Mouse (Mus musculus) gastrocnemius, adult 2 months (tissue): ENCODE data around the gene Ak9. TPM values are rescaled to one million over a fixed set of nuclear protein-coding genes. Genes with fewer than 3 reads are reported as not detected.

Experiments
- DNase-seq: peaks from one replicate; pipeline ENCODE4 v3.0.0; 2022
- H3K27ac ChIP-seq: fragments of 200-600 bp; 2 replicates; pipeline ENCODE4 v1.8.1; 2022; ENCODE audit warnings: mild to moderate bottlenecking
- H3K4me3 ChIP-seq: fragments of 200-600 bp; 2 replicates; pipeline ENCODE4 v1.8.1; 2022; ENCODE audit warnings: mild to moderate bottlenecking, moderate library complexity
- CTCF ChIP-seq: fragments of 200-600 bp; IDR thresholded peaks from 2 replicates; pipeline ENCODE4 v1.8.1; 2022; ENCODE audit warnings: antibody characterized with exemption, mild to moderate bottlenecking, moderate library complexity
- intact Hi-C: fragments of 180-260 bp; cut with DNase I; formaldehyde crosslinking; loops from one replicate; pipeline ENCODE4 v1.15.1; 2025
- long read RNA-seq, 2 experiments: library from polyadenylated mRNA; stranded (forward); transcript quantifications; one replicate each; pipeline ENCODE4 v2.0.0; 2021
- total RNA-seq, 2 experiments: library from RNA; stranded (reverse); gene quantifications; 2 replicates each; pipeline ENCODE4 v1.2.3; 2021

Ak9 gene
- total RNA-seq: not detected
- long read RNA-seq, experiment 1: 0 reads
- long read RNA-seq, experiment 2: 0 reads

DNA sequence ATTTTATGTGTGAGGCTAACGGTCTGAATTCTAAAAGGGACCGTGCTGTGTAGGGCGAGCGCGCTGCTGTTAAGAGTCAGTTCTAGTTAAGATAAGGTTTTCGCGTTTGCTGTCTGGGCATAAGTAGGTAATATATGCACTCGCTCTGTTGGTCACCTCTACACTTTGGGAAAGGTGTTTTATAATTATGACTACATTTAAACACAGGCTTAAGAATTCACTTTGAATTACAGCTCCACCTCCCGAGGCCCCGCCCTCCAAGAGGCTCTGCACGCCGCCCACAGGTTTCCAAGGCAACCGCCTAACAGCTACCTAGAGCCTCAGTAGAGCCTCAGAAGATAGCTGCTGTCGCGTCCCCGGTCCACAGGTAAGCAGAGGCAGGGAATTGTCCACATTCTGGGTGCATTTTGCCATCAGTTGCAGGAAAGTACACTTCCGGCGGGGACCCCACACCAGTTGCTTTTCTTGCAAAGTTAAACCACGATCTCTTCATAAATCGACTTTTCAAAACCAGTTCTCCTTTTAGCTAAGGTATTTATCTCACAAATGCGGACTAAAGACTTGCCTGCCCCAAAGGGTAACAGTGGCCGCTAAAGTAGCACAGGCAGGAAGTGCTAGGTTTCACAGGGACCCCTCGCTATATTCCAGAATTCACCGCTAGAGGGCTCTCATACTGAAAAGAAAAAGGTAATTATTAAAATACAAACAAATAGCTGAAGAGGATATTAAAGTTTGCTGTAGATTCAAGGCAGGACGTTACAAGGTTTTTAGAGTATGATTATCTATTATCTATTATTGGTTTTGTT, at the start of gene Ak9:
Ak9 (plus strand) TSS at position 342 of the 806 bp plus-strand sequence.
- H3K4me3 ChIP-seq: peak within 1 kb of the TSS; percentile 98
- DNase-seq: peak; percentile 90
- H3K27ac ChIP-seq: peak within 1 kb of the TSS; percentile 90
- TF ChIP-seq CTCF: peak; percentile 76
- intact Hi-C loops: loop anchor here (10.0 kb wide), 3 partner anchors 201 to 419 kb away; partner anchors contain the start of genes Cdc40 and Wasf1

DNA sequence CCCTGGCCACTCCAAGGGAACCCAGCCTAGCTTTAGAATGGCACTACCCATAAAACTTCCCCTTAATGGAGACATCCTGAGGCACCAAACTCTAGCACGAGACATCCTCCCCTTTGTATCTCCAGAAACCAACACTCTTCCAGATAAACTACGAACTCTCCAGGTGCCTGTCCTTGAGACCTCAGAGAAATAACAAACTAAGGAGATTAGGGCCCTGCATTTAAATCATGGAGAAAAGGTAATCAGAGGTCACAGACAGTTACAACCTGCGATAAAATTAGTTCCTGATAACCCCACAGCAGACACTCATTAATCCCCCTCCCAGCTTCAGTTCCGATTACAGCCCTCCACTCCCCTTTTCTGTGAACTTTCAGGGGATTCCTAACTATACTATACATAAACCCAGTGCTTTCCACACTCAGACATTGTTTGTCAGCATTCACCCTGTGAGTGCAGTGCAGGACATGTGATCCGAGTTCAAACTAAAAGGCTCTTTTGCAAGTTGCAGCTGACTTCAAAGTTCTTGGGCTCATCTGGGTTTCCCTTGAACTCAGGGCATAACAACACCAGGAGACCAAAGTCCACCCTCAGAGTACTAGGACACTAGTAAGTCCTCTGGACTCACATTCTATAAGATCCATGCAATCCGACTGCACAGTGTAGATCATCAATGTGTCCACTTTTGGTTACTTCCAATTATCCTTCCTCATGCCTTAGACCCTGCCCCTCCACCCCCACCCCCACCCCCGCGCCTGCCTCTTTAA, 43.4 kb upstream of the Ak9 start:
- H3K4me3 ChIP-seq: no peak overlapping the region
- H3K27ac ChIP-seq: no peak overlapping the region
- no peak for DNase-seq
- no peak for TF ChIP-seq CTCF
- intact Hi-C loops: no loop called here

DNA sequence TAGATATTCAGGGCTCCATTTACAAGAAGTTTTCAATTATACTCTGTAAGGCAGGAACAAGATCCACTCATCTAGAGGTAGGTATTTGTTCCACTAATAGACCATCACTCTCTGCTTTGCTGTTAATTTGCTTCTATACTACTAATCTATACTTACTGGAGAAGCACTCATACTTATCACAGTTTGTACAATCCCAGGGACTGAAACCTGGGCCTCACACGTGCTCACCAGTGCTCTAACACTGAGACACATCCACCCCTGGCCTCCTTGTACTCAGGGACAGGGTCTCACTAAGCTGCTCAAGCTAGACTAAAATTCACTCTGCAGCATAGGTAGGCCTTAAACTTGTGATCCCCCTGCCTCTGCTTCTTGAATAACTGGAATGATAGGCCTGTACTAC, 42.6 kb upstream of the Ak9 start:
- intact Hi-C loops: no loop called here
- DNase-seq: no peak
- H3K4me3 ChIP-seq: no peak overlapping the region
- no peak for TF ChIP-seq CTCF
- H3K27ac ChIP-seq: no peak overlapping the region

DNA sequence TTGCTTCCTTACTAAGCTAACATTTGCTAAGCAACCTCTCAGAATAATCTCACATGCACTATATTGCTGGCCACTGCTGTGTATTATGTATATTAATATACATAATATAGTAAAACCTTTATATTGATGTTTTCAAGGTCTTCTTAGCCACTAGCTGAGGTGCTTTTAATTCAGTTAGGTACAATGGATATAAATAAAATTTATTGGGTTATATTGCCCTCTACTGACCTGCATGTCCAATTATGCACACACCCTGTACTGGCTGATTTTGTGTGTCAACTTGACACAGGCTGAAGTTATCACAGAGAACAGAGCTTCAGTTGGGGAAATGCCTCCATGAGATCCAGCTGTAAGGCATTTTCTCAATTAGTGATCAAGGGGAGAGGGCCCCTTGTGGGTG, 41.9 kb upstream of the Ak9 start:
- intact Hi-C loops: no loop called here
- DNase-seq: no peak
- no peak overlapping the region for H3K27ac ChIP-seq
- H3K4me3 ChIP-seq: no peak overlapping the region
- peak; percentile 11; the same call in 1 of the 2 replicates for TF ChIP-seq CTCF

DNA sequence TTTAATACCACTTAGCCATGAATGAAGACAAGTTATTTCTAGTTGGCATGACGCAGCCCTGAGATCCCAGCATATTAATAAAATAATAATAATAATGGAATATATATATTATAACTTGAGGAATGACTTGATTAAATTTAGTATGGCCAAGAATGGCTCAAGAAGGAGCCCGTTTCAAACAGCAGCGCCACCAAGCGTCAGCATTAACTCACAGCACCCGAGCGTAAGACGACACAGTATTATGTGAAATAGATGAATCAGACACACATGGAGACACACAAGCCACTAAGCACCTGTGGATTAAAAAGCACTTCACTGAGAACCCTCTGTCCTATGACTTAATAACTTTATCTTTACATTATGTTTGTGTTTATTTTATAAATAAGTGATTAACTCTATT, 31.9 kb upstream of the Ak9 start:
- DNase-seq: no peak

DNA sequence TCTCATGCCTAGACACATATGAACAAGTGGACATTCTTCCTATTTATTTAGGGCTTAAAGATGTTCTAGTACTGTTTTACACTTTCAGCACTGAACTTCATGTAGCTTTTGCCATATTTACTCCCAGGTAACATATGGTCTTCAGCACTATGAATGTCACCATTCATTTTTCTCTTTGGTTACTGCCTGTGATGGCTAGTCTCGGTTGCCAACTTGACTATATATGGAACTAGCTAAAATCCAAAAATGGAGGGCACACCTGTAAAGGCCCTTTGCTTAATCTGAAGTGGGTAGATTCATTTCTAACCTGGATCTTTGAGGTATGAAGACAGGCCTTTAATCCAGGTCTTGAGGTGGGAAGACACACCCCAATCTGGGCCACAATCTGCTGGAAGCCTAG, 28.9 kb upstream of the Ak9 start:
- no peak overlapping the region for H3K4me3 ChIP-seq
- no peak overlapping the region for H3K27ac ChIP-seq
- no peak for DNase-seq
- no peak for TF ChIP-seq CTCF
- intact Hi-C loops: no loop called here

More for the DNA sequence above, 31.9 kb upstream of the Ak9 start:
- no peak overlapping the region for H3K27ac ChIP-seq
- intact Hi-C loops: loop anchor here (2.0 kb wide), 1 partner anchor 267 kb away; no protein-coding TSS in a partner anchor
- TF ChIP-seq CTCF: peak; percentile 55
- no peak overlapping the region for H3K4me3 ChIP-seq

DNA sequence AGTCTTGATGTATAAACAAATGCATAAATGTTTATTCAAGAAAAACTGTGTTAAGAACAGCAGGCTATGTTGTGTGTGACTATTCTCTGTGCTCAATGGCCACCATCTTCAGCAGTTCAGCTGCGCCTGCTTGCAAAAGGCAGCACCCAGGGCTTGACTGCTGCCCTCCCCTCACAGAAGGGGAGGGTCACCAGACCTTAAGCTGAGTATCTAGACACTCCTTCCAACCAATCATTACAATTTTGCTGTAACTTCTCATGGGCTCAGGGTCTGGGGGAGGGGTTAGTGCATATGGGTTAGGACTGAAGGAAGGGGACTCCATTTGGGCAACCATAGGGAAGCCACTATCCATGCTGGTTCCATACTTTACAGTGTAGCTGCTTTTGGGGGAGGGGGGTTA, 25.0 kb upstream of the Ak9 start:
- no peak overlapping the region for H3K4me3 ChIP-seq
- intact Hi-C loops: no loop called here
- no peak for TF ChIP-seq CTCF
- DNase-seq: no peak
- no peak overlapping the region for H3K27ac ChIP-seq

DNA sequence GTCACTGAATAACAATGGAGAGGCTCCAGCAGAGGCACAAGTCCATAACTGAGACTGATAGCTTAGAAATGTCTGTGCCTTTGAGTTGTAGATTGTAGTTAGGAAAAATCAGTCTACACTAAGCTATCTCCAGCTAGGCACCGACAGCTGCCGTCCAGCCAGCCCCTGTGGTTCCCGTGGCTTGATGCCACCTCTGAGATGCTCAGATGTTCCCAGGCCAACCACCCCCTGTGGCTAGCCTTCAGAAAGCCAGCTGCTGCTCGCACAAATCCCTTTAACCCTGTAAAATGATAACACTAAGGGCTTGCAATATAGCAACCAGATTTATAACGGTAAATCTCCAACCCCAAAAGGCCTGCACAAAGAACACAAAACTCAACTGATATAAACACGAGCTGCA, 23.6 kb upstream of the Ak9 start:
- DNase-seq: no peak
- TF ChIP-seq CTCF: no peak
- Histone ChIP-seq H3K4me3 (no peak overlapping the region), H3K27ac (no peak overlapping the region)
- intact Hi-C loops: no loop called here

DNA sequence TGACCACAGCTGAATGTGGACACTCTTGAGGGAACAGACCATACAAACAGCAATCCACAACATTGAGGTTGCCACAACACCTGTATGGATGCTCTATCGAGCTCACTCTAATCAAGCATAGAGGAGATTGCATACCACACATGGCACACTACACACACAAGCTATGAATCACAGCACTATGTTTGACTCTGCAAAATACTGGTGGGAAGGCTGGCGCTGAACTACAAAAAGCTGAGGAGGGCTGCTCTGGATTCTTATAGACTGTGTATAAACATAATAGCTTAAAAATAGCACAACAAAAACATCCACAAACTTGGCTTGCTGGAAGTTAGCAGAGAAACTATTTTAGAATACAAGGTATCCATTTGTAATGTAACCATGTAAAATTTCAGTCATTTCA, 23.0 kb upstream of the Ak9 start:
- no peak for DNase-seq
- no peak overlapping the region for H3K27ac ChIP-seq
- intact Hi-C loops: no loop called here
- H3K4me3 ChIP-seq: no peak overlapping the region
- no peak for TF ChIP-seq CTCF

DNA sequence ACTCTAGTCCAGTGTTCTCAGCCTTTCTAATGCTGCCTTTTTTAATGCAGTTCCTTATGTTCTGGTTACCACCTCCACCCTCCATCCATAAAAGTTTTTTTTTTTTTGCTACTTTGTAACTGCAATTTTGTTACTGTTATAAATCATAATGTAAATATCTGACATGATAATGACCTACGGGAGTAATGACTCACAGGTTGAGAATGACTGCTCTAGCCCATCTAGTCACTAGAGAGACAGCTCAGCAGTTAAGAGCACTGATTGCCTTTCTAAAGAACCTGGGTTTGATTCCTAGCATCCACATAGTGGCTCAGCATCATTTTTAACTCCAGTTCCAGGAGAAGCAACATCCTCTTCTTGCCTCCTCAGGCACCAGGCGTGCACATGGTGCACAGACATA, 21.7 kb upstream of the Ak9 start:
- DNase-seq: no peak
- Histone ChIP-seq H3K27ac (no peak overlapping the region), H3K4me3 (no peak overlapping the region)
- no peak for TF ChIP-seq CTCF
- intact Hi-C loops: no loop called here

DNA sequence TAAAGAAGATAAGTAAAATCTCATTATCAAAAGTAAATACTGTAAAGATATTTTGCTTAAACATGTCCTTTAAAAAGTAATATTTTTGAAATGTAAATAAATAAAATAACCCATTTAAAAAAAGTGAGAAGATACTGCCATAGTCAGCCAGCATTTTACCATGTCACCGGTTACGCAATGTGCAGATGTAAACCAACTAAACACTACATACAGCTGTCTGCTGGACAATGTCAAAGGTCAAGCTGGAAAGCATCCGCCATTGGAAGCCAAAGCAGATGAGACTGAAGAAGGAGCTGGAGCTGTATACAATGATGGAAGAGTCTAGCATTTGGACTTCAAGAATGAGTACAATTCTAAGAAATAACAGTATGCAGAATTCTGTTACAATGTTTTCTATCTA, 16.2 kb upstream of the Ak9 start:
- Histone ChIP-seq H3K4me3 (no peak overlapping the region), H3K27ac (no peak overlapping the region)
- TF ChIP-seq CTCF: no peak
- intact Hi-C loops: no loop called here
- no peak for DNase-seq

DNA sequence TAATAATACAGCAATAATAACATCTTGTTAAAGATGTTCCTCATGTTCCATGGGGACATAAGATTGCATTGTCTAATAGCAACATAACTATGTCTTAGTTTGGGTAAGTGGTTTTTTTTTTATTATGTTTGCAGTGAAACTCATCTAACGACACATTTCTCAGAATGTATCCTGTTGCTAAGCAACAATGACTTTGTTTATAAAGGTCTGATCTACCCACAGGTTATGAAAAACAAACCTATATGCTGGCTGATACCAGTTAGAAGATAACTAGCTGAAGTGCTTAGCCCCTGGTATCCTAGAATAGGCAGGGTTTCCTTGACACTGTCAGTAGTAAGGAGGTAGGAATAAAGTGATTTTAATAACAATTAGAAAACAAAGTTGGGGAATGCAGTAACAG, 15.7 kb upstream of the Ak9 start:
- TF ChIP-seq CTCF: no peak
- Histone ChIP-seq H3K27ac (no peak overlapping the region), H3K4me3 (no peak overlapping the region)
- intact Hi-C loops: no loop called here
- DNase-seq: no peak

DNA sequence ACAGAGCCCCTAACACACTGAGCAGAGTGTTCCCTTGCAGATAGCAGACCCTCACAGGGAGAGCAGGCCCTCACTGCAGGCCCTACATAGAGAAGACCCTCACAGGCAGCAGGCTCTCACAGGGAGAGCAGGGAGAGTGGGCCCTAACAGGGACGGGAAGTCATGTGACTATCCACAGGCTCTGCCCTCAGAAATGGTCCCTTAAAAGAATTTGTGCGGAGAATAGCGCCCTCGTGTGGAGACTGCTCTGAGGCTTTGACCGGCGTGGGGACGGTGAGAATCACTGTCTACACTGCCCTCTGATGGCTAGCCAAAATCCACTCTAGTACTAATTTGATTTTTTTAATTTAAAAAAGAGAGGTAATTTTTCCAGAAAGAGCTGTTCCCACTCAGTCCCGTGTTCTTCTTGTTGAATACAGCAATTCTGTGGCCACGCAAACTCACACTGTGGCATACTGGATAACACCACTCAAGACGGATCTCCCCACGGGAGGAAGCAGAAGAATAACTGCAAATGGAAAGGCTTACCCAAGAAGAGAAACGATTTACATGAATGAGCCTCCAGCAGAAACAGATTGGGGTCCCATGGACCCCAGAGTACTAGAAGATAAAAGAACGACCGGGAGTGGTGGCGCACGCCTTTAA, 14.9 kb upstream of the Ak9 start:
- peak overlapping the region; percentile 28; the same call in 1 of the 2 replicates for H3K27ac ChIP-seq

More for the DNA sequence above, 14.9 kb upstream of the Ak9 start:
- peak overlapping the region; percentile 48 for H3K4me3 ChIP-seq
- peak; percentile 84 for TF ChIP-seq CTCF
- DNase-seq: peak; percentile 80
- intact Hi-C loops: no loop called here
